Mouse (Mus musculus) megakaryocyte, adult 5-6 weeks (primary cell): ENCODE results near the gene Dnajc14. TPM values are rescaled to one million over a fixed set of nuclear protein-coding genes. Genes with fewer than 3 reads are reported as not detected.
"Not testable (repeated sequence)": the region's sequence is repeated elsewhere in the genome, so short reads cannot be mapped to it uniquely, and the experiment has no call there.

Experiments
- ATAC-seq: 2 replicates; pipeline ENCODE4 v1.8.0; 2016; ENCODE audit warnings: mild to moderate bottlenecking, inconsistent platforms; ENCODE audit not compliant: poor library complexity, severe bottlenecking
- total RNA-seq, 2 experiments: library from RNA; stranded (forward) in 1 of 2; stranded (reverse) in 1 of 2; fragments of 153-499, 151-499 nt in 1 of 2; fragments of 221-1000, 200-1000 nt in 1 of 2; gene quantifications; 2 replicates each; pipeline versions ENCODE4 v1.2.3 to v1.2.4; 2015 to 2017

The Dnajc14 gene
- total RNA-seq, 2 experiments from 2014 or later, result 29.1 to 61.3 TPM

GRCm38 (mm10) chr10:128820217-128820616, 16.4 kb downstream of the Dnajc14 start:
- ATAC-seq, result no peak

GRCm38 (mm10) chr10:128821358-128822056, 17.6 kb downstream of the Dnajc14 start, which contains the start of gene Ormdl2:
TSS of gene Ormdl2 (minus strand) at chr10:128821645.
- peak; percentile 98 for ATAC-seq

- no peak for ATAC-seq
Observed at GRCm38 (mm10) chr10:128822135-128822534, 18.3 kb downstream of the Dnajc14 start.

GRCm38 (mm10) chr10:128823087-128823486, 19.2 kb downstream of the Dnajc14 start:
- not testable (repeated sequence) for ATAC-seq

- no peak for ATAC-seq
Observed at GRCm38 (mm10) chr10:128823821-128824220, 20.0 kb downstream of the Dnajc14 start.

GRCm38 (mm10) chr10:128837400-128837799, 33.5 kb downstream of the Dnajc14 start:
- ATAC-seq, result no peak

- no peak for ATAC-seq
Observed at GRCm38 (mm10) chr10:128839434-128839833, 35.6 kb downstream of the Dnajc14 start.

- ATAC-seq, result no peak
Observed at GRCm38 (mm10) chr10:128840612-128841011, 36.8 kb downstream of the Dnajc14 start.

GRCm38 (mm10) chr10:128843260-128843659, 39.4 kb downstream of the Dnajc14 start:
- ATAC-seq, result no peak

GRCm38 (mm10) chr10:128845516-128845915, 41.7 kb downstream of the Dnajc14 start:
- ATAC-seq, result peak; percentile 56

- no peak for ATAC-seq
Observed at GRCm38 (mm10) chr10:128846664-128847063, 42.8 kb downstream of the Dnajc14 start.

GRCm38 (mm10) chr10:128848426-128848825, 44.6 kb downstream of the Dnajc14 start:
- ATAC-seq, result no peak

- ATAC-seq, result no peak
Observed at GRCm38 (mm10) chr10:128850339-128850738, 46.5 kb downstream of the Dnajc14 start.

GRCm38 (mm10) chr10:128861176-128861575, 57.3 kb downstream of the Dnajc14 start:
- peak; percentile 47; the same call in 1 of the 2 replicates for ATAC-seq

- no peak for ATAC-seq
Observed at GRCm38 (mm10) chr10:128866042-128866441, 62.2 kb downstream of the Dnajc14 start.

GRCm38 (mm10) chr10:128866518-128866917, 62.7 kb downstream of the Dnajc14 start:
- ATAC-seq, result no peak

Other genes starting within 250 kb of the Dnajc14 start
- gene Pa2g4, start 238.1 kb upstream of the Dnajc14 start, total RNA-seq (2015), result 116 TPM in 2 replicates
- gene Pa2g4, start 238.1 kb upstream of the Dnajc14 start, total RNA-seq (2017), result 90.4 and 95.0 TPM in 2 replicates
- 2.5 and 2.8 TPM in 2 replicates for gene Erbb3, start 214.4 kb upstream of the Dnajc14 start, total RNA-seq (2015)
- 1.5 and 2.1 TPM in 2 replicates for gene Erbb3, start 214.4 kb upstream of the Dnajc14 start, total RNA-seq (2017)
- gene Rps26, start 177.3 kb upstream of the Dnajc14 start, total RNA-seq (2015), result 1,237 and 1,288 TPM in 2 replicates
- 518 and 577 TPM in 2 replicates for gene Rps26, start 177.3 kb upstream of the Dnajc14 start, total RNA-seq (2017)
- 0.14 TPM in 1 of 2 replicates, not detected in the other for gene Ikzf4, start 158.1 kb upstream of the Dnajc14 start, total RNA-seq (2015)
- gene Ikzf4, start 158.1 kb upstream of the Dnajc14 start, total RNA-seq (2017), result not detected in 2 replicates
- gene Suox, start 130.0 kb upstream of the Dnajc14 start, total RNA-seq (2015), result 1.4 and 1.5 TPM in 2 replicates
- 3.9 and 4.7 TPM in 2 replicates for gene Suox, start 130.0 kb upstream of the Dnajc14 start, total RNA-seq (2017)
- 62.8 and 64.7 TPM in 2 replicates for gene Rab5b, start 107.8 kb upstream of the Dnajc14 start, total RNA-seq (2015)
- gene Rab5b, start 107.8 kb upstream of the Dnajc14 start, total RNA-seq (2017), result 77.1 and 84.0 TPM in 2 replicates
- 0.16 and 0.57 TPM in 2 replicates for gene Pmel, start 99.9 kb upstream of the Dnajc14 start, total RNA-seq (2015)
- 0.07 and 0.73 TPM in 2 replicates for gene Pmel, start 99.9 kb upstream of the Dnajc14 start, total RNA-seq (2017)
- gene Cdk2, start 99.0 kb upstream of the Dnajc14 start, total RNA-seq (2015), result 85.3 and 89.5 TPM in 2 replicates
- gene Cdk2, start 99.0 kb upstream of the Dnajc14 start, total RNA-seq (2017), result 63.4 and 70.7 TPM in 2 replicates
- gene Dgka, start 59.2 kb upstream of the Dnajc14 start, total RNA-seq (2015), result 35.0 and 37.6 TPM in 2 replicates
- 31.5 and 32.6 TPM in 2 replicates for gene Dgka, start 59.2 kb upstream of the Dnajc14 start, total RNA-seq (2017)
- gene Pym1, start 56.2 kb upstream of the Dnajc14 start, total RNA-seq (2015), result 22.0 and 25.0 TPM in 2 replicates
- gene Pym1, start 56.2 kb upstream of the Dnajc14 start, total RNA-seq (2017), result 37.1 and 43.4 TPM in 2 replicates
- 4.4 and 4.5 TPM in 2 replicates for gene Mmp19, start 13.2 kb upstream of the Dnajc14 start, total RNA-seq (2015)
- gene Mmp19, start 13.2 kb upstream of the Dnajc14 start, total RNA-seq (2017), result 10.9 and 12.7 TPM in 2 replicates
- 4.5 and 6.5 TPM in 2 replicates for gene Tmem198b, start 308 bp downstream of the Dnajc14 start, total RNA-seq (2015)
- gene Tmem198b, start 308 bp downstream of the Dnajc14 start, total RNA-seq (2017), result 3.9 and 4.0 TPM in 2 replicates
- 173 and 182 TPM in 2 replicates for gene Sarnp, start 13.3 kb downstream of the Dnajc14 start, total RNA-seq (2015)
- gene Sarnp, start 13.3 kb downstream of the Dnajc14 start, total RNA-seq (2017), result 209 and 234 TPM in 2 replicates
- gene Ormdl2, start 17.6 kb downstream of the Dnajc14 start, total RNA-seq (2015), result 49.5 and 65.2 TPM in 2 replicates
- gene Ormdl2, start 17.6 kb downstream of the Dnajc14 start, total RNA-seq (2017), result 67.1 and 72.3 TPM in 2 replicates
- gene Gdf11, start 87.7 kb downstream of the Dnajc14 start, total RNA-seq (2015), result 0.07 and 0.18 TPM in 2 replicates
- 0.18 and 0.28 TPM in 2 replicates for gene Gdf11, start 87.7 kb downstream of the Dnajc14 start, total RNA-seq (2017)
- 60.5 and 76.0 TPM in 2 replicates for gene Cd63, start 96.9 kb downstream of the Dnajc14 start, total RNA-seq (2015)
- gene Cd63, start 96.9 kb downstream of the Dnajc14 start, total RNA-seq (2017), result 46.8 and 47.1 TPM in 2 replicates
- gene Rdh5, start 118.8 kb downstream of the Dnajc14 start, total RNA-seq (2015), result 3.4 and 6.0 TPM in 2 replicates
- gene Rdh5, start 118.8 kb downstream of the Dnajc14 start, total RNA-seq (2017), result 0.94 and 3.6 TPM in 2 replicates
- 190 and 212 TPM in 2 replicates for gene Bloc1s1, start 120.0 kb downstream of the Dnajc14 start, total RNA-seq (2015)
- gene Bloc1s1, start 120.0 kb downstream of the Dnajc14 start, total RNA-seq (2017), result 135 and 165 TPM in 2 replicates
- not detected in 2 replicates for gene Itga7, start 129.8 kb downstream of the Dnajc14 start, total RNA-seq (2015)
- not detected in 2 replicates for gene Itga7, start 129.8 kb downstream of the Dnajc14 start, total RNA-seq (2017)
- gene Mettl7b, start 156.9 kb downstream of the Dnajc14 start, total RNA-seq (2015), result not detected in 2 replicates
- not detected in 2 replicates for gene Mettl7b, start 156.9 kb downstream of the Dnajc14 start, total RNA-seq (2017)
- not detected in 2 replicates for gene Olfr9, start 185.4 kb downstream of the Dnajc14 start, total RNA-seq (2015)
- gene Olfr9, start 185.4 kb downstream of the Dnajc14 start, total RNA-seq (2017), result not detected in 2 replicates
- not detected in 2 replicates for gene Olfr763, start 206.7 kb downstream of the Dnajc14 start, total RNA-seq (2015)
- not detected in 2 replicates for gene Olfr763, start 206.7 kb downstream of the Dnajc14 start, total RNA-seq (2017)
- gene Olfr764-ps1, start 235.8 kb downstream of the Dnajc14 start, total RNA-seq (2015), result not detected in 2 replicates
- gene Olfr764-ps1, start 235.8 kb downstream of the Dnajc14 start, total RNA-seq (2017), result not detected in 2 replicates
- gene Olfr765, start 245.9 kb downstream of the Dnajc14 start, total RNA-seq (2015), result not detected in 2 replicates
- not detected in 2 replicates for gene Olfr765, start 245.9 kb downstream of the Dnajc14 start, total RNA-seq (2017)